Mouse (Mus musculus): Measurements from ENCODE around the gene Qprt. TPM values are rescaled to one million over a fixed set of nuclear protein-coding genes. Genes with fewer than 3 reads are reported as not detected.

Gene Qprt
- polyA plus RNA-seq, 1 experiment from 2014 or later = 14.5 TPM

GRCm38 (mm10) chr7:127117948-127118347 lies 4.1 kb downstream of the Qprt start:
- H3K4me3 ChIP-seq = no peak overlapping the region
- no peak overlapping the region for H3K27ac ChIP-seq
- peak; percentile 72 for DNase-seq (ENCODE audit: low spot score)
- H3K36me3 ChIP-seq = no peaks in the 10 kb centered on the region
- no peaks in the 10 kb centered on the region for H3K9me3 ChIP-seq
- H3K27me3 ChIP-seq (ENCODE audit: insufficient read depth, poor library complexity, severe bottlenecking) = peaks cover 31% of the 10 kb centered on the region
- WGBS = 41% methylated on average over 5 of the region's 5 CpGs
- H3K4me1 ChIP-seq = peaks cover 27% of the 10 kb centered on the region

GRCm38 (mm10) chr7:127116331-127116935 lies 5.6 kb downstream of the Qprt start:
- H3K4me1 ChIP-seq = peaks cover 24% of the 10 kb centered on the region
- no peak for DNase-seq (ENCODE audit: low spot score)
- no peaks in the 10 kb centered on the region for H3K9me3 ChIP-seq
- 63% methylated on average over 11 of the region's 11 CpGs for WGBS
- no peak overlapping the region for H3K4me3 ChIP-seq
- H3K36me3 ChIP-seq = no peaks in the 10 kb centered on the region
- no peak overlapping the region for H3K27ac ChIP-seq
- H3K27me3 ChIP-seq (ENCODE audit: insufficient read depth, poor library complexity, severe bottlenecking) = peaks cover 27% of the 10 kb centered on the region

- Histone ChIP-seq H3K9me3 (no peaks in the 10 kb centered on the region), H3K27ac (no peak overlapping the region), H3K27me3 (ENCODE audit: insufficient read depth, poor library complexity, severe bottlenecking) (peaks cover 12% of the 10 kb centered on the region), H3K36me3 (no peaks in the 10 kb centered on the region), H3K4me3 (no peak overlapping the region), H3K4me1 (peaks cover 21% of the 10 kb centered on the region)
- 68% methylated on average over 11 of the region's 11 CpGs for WGBS
- peak; percentile 66 for DNase-seq (ENCODE audit: low spot score)
These were observed 7.1 kb downstream of the Qprt start for GRCm38 (mm10) chr7:127114920-127115319.

- no peak for DNase-seq (ENCODE audit: low spot score)
- H3K4me3 ChIP-seq = no peak overlapping the region
- no peaks in the 10 kb centered on the region for H3K36me3 ChIP-seq
- 57% methylated on average over 12 of the region's 12 CpGs for WGBS
- H3K27me3 ChIP-seq (ENCODE audit: insufficient read depth, poor library complexity, severe bottlenecking) = peaks cover 15% of the 10 kb centered on the region; the same call in 1 of the 2 replicates
- no peak overlapping the region for H3K27ac ChIP-seq
- H3K9me3 ChIP-seq = no peaks in the 10 kb centered on the region
- peaks cover 17% of the 10 kb centered on the region for H3K4me1 ChIP-seq
These were observed 8.3 kb downstream of the Qprt start for GRCm38 (mm10) chr7:127113614-127114259.

- WGBS = 40% methylated on average over 9 of the region's 9 CpGs
- no peak for DNase-seq (ENCODE audit: low spot score)
- H3K27me3 ChIP-seq (ENCODE audit: insufficient read depth, poor library complexity, severe bottlenecking) = peaks cover 22% of the 10 kb centered on the region; the same call in 1 of the 2 replicates
- H3K4me1 ChIP-seq = peaks cover 16% of the 10 kb centered on the region
- no peak overlapping the region for H3K27ac ChIP-seq
- no peaks in the 10 kb centered on the region for H3K9me3 ChIP-seq
- H3K36me3 ChIP-seq = no peaks in the 10 kb centered on the region
- no peak overlapping the region for H3K4me3 ChIP-seq
These were observed 9.0 kb downstream of the Qprt start for GRCm38 (mm10) chr7:127112921-127113597.

GRCm38 (mm10) chr7:127112251-127112841 lies 9.7 kb downstream of the Qprt start:
- no peaks in the 10 kb centered on the region for H3K9me3 ChIP-seq
- no peak overlapping the region for H3K27ac ChIP-seq
- H3K4me3 ChIP-seq = no peak overlapping the region
- no peaks in the 10 kb centered on the region for H3K36me3 ChIP-seq
- DNase-seq (ENCODE audit: low spot score) = no peak
- peaks cover 25% of the 10 kb centered on the region; the same call in 1 of the 2 replicates for H3K27me3 ChIP-seq (ENCODE audit: insufficient read depth, poor library complexity, severe bottlenecking)
- peaks cover 10% of the 10 kb centered on the region for H3K4me1 ChIP-seq
- WGBS = 66% methylated on average over 12 of the region's 12 CpGs

- 46% methylated on average over 6 of the region's 6 CpGs for WGBS
These were observed 10.6 kb downstream of the Qprt start for GRCm38 (mm10) chr7:127111461-127111860.

GRCm38 (mm10) chr7:127110239-127111007 lies 11.6 kb downstream of the Qprt start:
- H3K4me3 ChIP-seq = no peak overlapping the region
- peaks cover 28% of the 10 kb centered on the region for H3K27me3 ChIP-seq (ENCODE audit: insufficient read depth, poor library complexity, severe bottlenecking)
- WGBS = 43% methylated on average over 18 of the region's 18 CpGs

More at GRCm38 (mm10) chr7:127111461-127111860, 10.6 kb downstream of the Qprt start:
- Histone ChIP-seq H3K9me3 (no peaks in the 10 kb centered on the region), H3K36me3 (no peaks in the 10 kb centered on the region), H3K27me3 (ENCODE audit: insufficient read depth, poor library complexity, severe bottlenecking) (peaks cover 25% of the 10 kb centered on the region; the same call in 1 of the 2 replicates), H3K4me3 (no peak overlapping the region), H3K4me1 (peaks cover 10% of the 10 kb centered on the region), H3K27ac (no peak overlapping the region)
- DNase-seq (ENCODE audit: low spot score) = no peak

GRCm38 (mm10) chr7:127105551-127105950 lies 16.5 kb downstream of the Qprt start:
- Histone ChIP-seq H3K9me3 (no peaks in the 10 kb centered on the region), H3K36me3 (no peaks in the 10 kb centered on the region), H3K27ac (no peak overlapping the region; the same call in 1 of the 2 replicates), H3K27me3 (ENCODE audit: insufficient read depth, poor library complexity, severe bottlenecking) (peaks cover 20% of the 10 kb centered on the region; the same call in 1 of the 2 replicates), H3K4me3 (no peak overlapping the region), H3K4me1 (peaks cover 13% of the 10 kb centered on the region; the same call in 1 of the 2 replicates)
- WGBS = 68% methylated on average over 7 of the region's 7 CpGs
- DNase-seq (ENCODE audit: low spot score) = no peak

More at GRCm38 (mm10) chr7:127110239-127111007, 11.6 kb downstream of the Qprt start:
- Histone ChIP-seq H3K9me3 (no peaks in the 10 kb centered on the region), H3K4me1 (peaks cover 10% of the 10 kb centered on the region), H3K27ac (no peak overlapping the region), H3K36me3 (no peaks in the 10 kb centered on the region)
- no peak for DNase-seq (ENCODE audit: low spot score)

GRCm38 (mm10) chr7:127104560-127105332 lies 17.3 kb downstream of the Qprt start:
- peaks cover 13% of the 10 kb centered on the region; the same call in 1 of the 2 replicates for H3K4me1 ChIP-seq
- peaks cover 20% of the 10 kb centered on the region; the same call in 1 of the 2 replicates for H3K27me3 ChIP-seq (ENCODE audit: insufficient read depth, poor library complexity, severe bottlenecking)
- peak overlapping the region; percentile 76 for H3K27ac ChIP-seq
- DNase-seq (ENCODE audit: low spot score) = peak; percentile 88
- H3K9me3 ChIP-seq = no peaks in the 10 kb centered on the region
- no peaks in the 10 kb centered on the region for H3K36me3 ChIP-seq
- WGBS = 16% methylated on average over 17 of the region's 17 CpGs
- H3K4me3 ChIP-seq = peak overlapping the region; percentile 50

- H3K4me3 ChIP-seq = no peak overlapping the region
- peaks cover 18% of the 10 kb centered on the region; the same call in 1 of the 2 replicates for H3K27me3 ChIP-seq (ENCODE audit: insufficient read depth, poor library complexity, severe bottlenecking)
- no peak for DNase-seq (ENCODE audit: low spot score)
- H3K36me3 ChIP-seq = no peaks in the 10 kb centered on the region
- H3K4me1 ChIP-seq = peaks cover 13% of the 10 kb centered on the region; the same call in 1 of the 2 replicates
- H3K9me3 ChIP-seq = no peaks in the 10 kb centered on the region
- peak overlapping the region; percentile 76 for H3K27ac ChIP-seq
- 62% methylated on average over 6 of the region's 6 CpGs for WGBS
These were observed 18.1 kb downstream of the Qprt start for GRCm38 (mm10) chr7:127103960-127104359.

Data from heart, embryonic 10.5 days (tissue).